Mouse (Mus musculus): ENCODE results near the gene Plcd3. TPM values are rescaled to one million over a fixed set of nuclear protein-coding genes. Genes with fewer than 3 reads are reported as not detected.

Gene Plcd3
- polyA plus RNA-seq, 1 experiment from 2014 or later: 2.3 TPM

GRCm38 (mm10) chr11:103093862-103094833 is 7.3 kb downstream of the Plcd3 start:
- WGBS: 78% methylated on average over 20 of the region's 20 CpGs
- no peak for ATAC-seq (replicated peaks)
- H3K36me3 ChIP-seq: no peaks in the 10 kb centered on the region

GRCm38 (mm10) chr11:103093306-103093705 is 8.2 kb downstream of the Plcd3 start:
- Histone ChIP-seq H3K4me3 (no peak overlapping the region), H3K4me1 (no peaks in the 10 kb centered on the region), H3K27me3 (no peaks in the 10 kb centered on the region), H3K9me3 (no peaks in the 10 kb centered on the region), H3K27ac (replicated peaks) (no peak overlapping the region), H3K36me3 (no peaks in the 10 kb centered on the region), H3K4me2 (replicated peaks) (no peak overlapping the region), H3K9ac (replicated peaks) (no peak overlapping the region)
- no peak for ATAC-seq (replicated peaks)
- 96% methylated on average over 7 of the region's 7 CpGs for WGBS

More at GRCm38 (mm10) chr11:103093862-103094833, 7.3 kb downstream of the Plcd3 start:
- no peak overlapping the region for H3K27ac ChIP-seq (replicated peaks)
- no peak overlapping the region for H3K9ac ChIP-seq (replicated peaks)
- H3K4me1 ChIP-seq: no peaks in the 10 kb centered on the region; the same call in 1 of the 2 replicates
- H3K27me3 ChIP-seq: no peaks in the 10 kb centered on the region
- H3K4me2 ChIP-seq (replicated peaks): no peak overlapping the region
- H3K4me3 ChIP-seq: no peak overlapping the region
- no peaks in the 10 kb centered on the region for H3K9me3 ChIP-seq

GRCm38 (mm10) chr11:103081631-103082030 is 19.8 kb downstream of the Plcd3 start:
- H3K9ac ChIP-seq (replicated peaks): no peak overlapping the region
- H3K4me1 ChIP-seq: peaks cover 10% of the 10 kb centered on the region
- no peak overlapping the region for H3K4me2 ChIP-seq (replicated peaks)
- H3K36me3 ChIP-seq: no peaks in the 10 kb centered on the region
- peaks cover 27% of the 10 kb centered on the region for H3K27me3 ChIP-seq
- no peak overlapping the region for H3K27ac ChIP-seq (replicated peaks)
- no peak for ATAC-seq (replicated peaks)
- H3K9me3 ChIP-seq: no peaks in the 10 kb centered on the region
- H3K4me3 ChIP-seq: no peak overlapping the region
- 59% methylated on average over 6 of the region's 6 CpGs for WGBS

- Histone ChIP-seq H3K4me2 (replicated peaks) (peak overlapping the region; percentile 53), H3K4me1 (peaks cover 10% of the 10 kb centered on the region), H3K36me3 (no peaks in the 10 kb centered on the region), H3K4me3 (peak overlapping the region; percentile 30), H3K9me3 (no peaks in the 10 kb centered on the region), H3K27ac (replicated peaks) (no peak overlapping the region), H3K27me3 (peaks cover 27% of the 10 kb centered on the region), H3K9ac (replicated peaks) (peak overlapping the region; percentile 32; the same call in 1 of the 2 replicates)
- 1% methylated on average over 43 of the region's 43 CpGs for WGBS
- 0 out of 2 replicates have a peak, but pooled peaks have one; percentile 32 for ATAC-seq (replicated peaks)
Observed at GRCm38 (mm10) chr11:103080323-103081091, 21.0 kb downstream of the Plcd3 start.

GRCm38 (mm10) chr11:103078131-103078530 is 23.3 kb downstream of the Plcd3 start:
- Histone ChIP-seq H3K4me1 (peaks cover 10% of the 10 kb centered on the region), H3K4me3 (no peak overlapping the region), H3K9me3 (no peaks in the 10 kb centered on the region), H3K36me3 (no peaks in the 10 kb centered on the region), H3K4me2 (replicated peaks) (no peak overlapping the region), H3K9ac (replicated peaks) (no peak overlapping the region), H3K27me3 (peaks cover 27% of the 10 kb centered on the region), H3K27ac (replicated peaks) (no peak overlapping the region)
- ATAC-seq (replicated peaks): no peak
- WGBS: 86% methylated on average over 11 of the region's 11 CpGs

GRCm38 (mm10) chr11:103076581-103076980 is 24.9 kb downstream of the Plcd3 start:
- Histone ChIP-seq H3K4me3 (no peak overlapping the region), H3K9ac (replicated peaks) (no peak overlapping the region), H3K36me3 (no peaks in the 10 kb centered on the region), H3K27me3 (peaks cover 14% of the 10 kb centered on the region), H3K9me3 (no peaks in the 10 kb centered on the region), H3K4me1 (peaks cover 10% of the 10 kb centered on the region), H3K27ac (replicated peaks) (no peak overlapping the region), H3K4me2 (replicated peaks) (no peak overlapping the region)
- 86% methylated on average over 8 of the region's 8 CpGs for WGBS
- ATAC-seq (replicated peaks): no peak

- no peak overlapping the region for H3K27ac ChIP-seq (replicated peaks)
- peaks cover 10% of the 10 kb centered on the region for H3K4me1 ChIP-seq
- no peak overlapping the region for H3K4me3 ChIP-seq
- H3K4me2 ChIP-seq (replicated peaks): no peak overlapping the region
- no peak for ATAC-seq (replicated peaks)
- no peaks in the 10 kb centered on the region for H3K9me3 ChIP-seq
- no peak overlapping the region for H3K9ac ChIP-seq (replicated peaks)
- WGBS: 91% methylated on average over 7 of the region's 7 CpGs
- H3K27me3 ChIP-seq: peaks cover 9% of the 10 kb centered on the region
- H3K36me3 ChIP-seq: no peaks in the 10 kb centered on the region
Observed at GRCm38 (mm10) chr11:103076010-103076409, 25.4 kb downstream of the Plcd3 start.

GRCm38 (mm10) chr11:103074796-103075323 is 26.6 kb downstream of the Plcd3 start:
- no peak for ATAC-seq (replicated peaks)
- 0 out of 2 replicates have a peak, but pooled peaks cover 1% of the 10 kb centered on the region for H3K27me3 ChIP-seq
- H3K4me2 ChIP-seq (replicated peaks): no peak overlapping the region
- no peak overlapping the region for H3K4me3 ChIP-seq
- no peaks in the 10 kb centered on the region for H3K9me3 ChIP-seq
- H3K36me3 ChIP-seq: no peaks in the 10 kb centered on the region
- no peak overlapping the region for H3K27ac ChIP-seq (replicated peaks)
- 24% methylated on average over 10 of the region's 10 CpGs for WGBS
- H3K9ac ChIP-seq (replicated peaks): no peak overlapping the region
- H3K4me1 ChIP-seq: no peaks in the 10 kb centered on the region

- Histone ChIP-seq H3K9me3 (no peaks in the 10 kb centered on the region), H3K27ac (replicated peaks) (no peak overlapping the region), H3K4me3 (no peak overlapping the region), H3K9ac (replicated peaks) (no peak overlapping the region), H3K27me3 (no peaks in the 10 kb centered on the region), H3K4me1 (no peaks in the 10 kb centered on the region), H3K4me2 (replicated peaks) (no peak overlapping the region), H3K36me3 (peaks cover 2% of the 10 kb centered on the region; the same call in 1 of the 2 replicates)
- no peak for ATAC-seq (replicated peaks)
- WGBS: 64% methylated on average over 10 of the region's 10 CpGs
Observed at GRCm38 (mm10) chr11:103074121-103074650, 27.3 kb downstream of the Plcd3 start.

GRCm38 (mm10) chr11:103073671-103074070 is 27.8 kb downstream of the Plcd3 start:
- 93% methylated on average over 7 of the region's 7 CpGs for WGBS

GRCm38 (mm10) chr11:103070322-103070880 is 31.1 kb downstream of the Plcd3 start:
- Histone ChIP-seq H3K27me3 (no peaks in the 10 kb centered on the region), H3K4me2 (replicated peaks) (no peak overlapping the region), H3K27ac (replicated peaks) (no peak overlapping the region), H3K4me1 (no peaks in the 10 kb centered on the region), H3K4me3 (no peak overlapping the region), H3K9ac (replicated peaks) (no peak overlapping the region), H3K9me3 (no peaks in the 10 kb centered on the region), H3K36me3 (peaks cover 38% of the 10 kb centered on the region)
- ATAC-seq (replicated peaks): no peak
- WGBS: 91% methylated on average over 10 of the region's 10 CpGs

More at GRCm38 (mm10) chr11:103073671-103074070, 27.8 kb downstream of the Plcd3 start:
- H3K4me2 ChIP-seq (replicated peaks): no peak overlapping the region
- H3K27me3 ChIP-seq: no peaks in the 10 kb centered on the region
- no peak overlapping the region for H3K27ac ChIP-seq (replicated peaks)
- H3K4me1 ChIP-seq: no peaks in the 10 kb centered on the region
- H3K9ac ChIP-seq (replicated peaks): no peak overlapping the region
- H3K9me3 ChIP-seq: no peaks in the 10 kb centered on the region
- peaks cover 7% of the 10 kb centered on the region; the same call in 1 of the 2 replicates for H3K36me3 ChIP-seq
- no peak for ATAC-seq (replicated peaks)
- no peak overlapping the region for H3K4me3 ChIP-seq

Measured in forebrain, embryonic 15.5 days (tissue).